Mouse (Mus musculus) stomach, postnatal 0 days (tissue): ENCODE data around the gene Trmt1.

Source experiments
- CTCF ChIP-seq: IDR thresholded peaks from 2 replicates; pipeline ENCODE4 v1.5.1; 2016; ENCODE audit warnings: antibody characterized with exemption, low read depth, mild to moderate bottlenecking, moderate library complexity
- EP300 ChIP-seq: optimal IDR thresholded peaks from 2 replicates; pipeline ENCODE3; 2016; ENCODE audit warnings: antibody characterized with exemption

- TF ChIP-seq CTCF, result no peak
- no peak for TF ChIP-seq EP300
These were observed 47.9 kb downstream of the Trmt1 start for GRCm38 (mm10) chr8:84733959-84734358.
